Mouse (Mus musculus) heart, embryonic 11.5 days (tissue): ENCODE data around the gene Set. TPM values are rescaled to one million over a fixed set of nuclear protein-coding genes. Genes with fewer than 3 reads are reported as not detected.

Experiments
- ATAC-seq: fragments of 200-750 bp; cut with Nextera tagmentation; replicated peaks from 2 replicates; pipeline ENCODE4 v1.8.0; 2017; ENCODE audit warnings: moderate library complexity; ENCODE audit not compliant: insufficient number of reproducible peaks, low FRiP score, low TSS enrichment
- H3K27ac ChIP-seq: fragments of 300-500 bp; sonication (generic); 2 replicates; pipeline ENCODE4 v1.5.1; 2014; ENCODE audit warnings: mild to moderate bottlenecking, low read depth, low read length
- H3K27me3 ChIP-seq: fragments of 300-500 bp; sonication (generic); 2 replicates; pipeline ENCODE4 v1.6.1; 2014; ENCODE audit warnings: mild to moderate bottlenecking, low read length, mixed read lengths; ENCODE audit not compliant: control insufficient read depth, insufficient read depth
- H3K36me3 ChIP-seq: fragments of 300-500 bp; sonication (generic); 2 replicates; pipeline ENCODE4 v1.6.1; 2014; ENCODE audit warnings: mild to moderate bottlenecking, low read length, moderate library complexity, mixed read lengths; ENCODE audit not compliant: control insufficient read depth, insufficient read depth
- H3K4me1 ChIP-seq: fragments of 300-500 bp; sonication (generic); 2 replicates; pipeline ENCODE4 v1.6.1; 2014; ENCODE audit warnings: low read length; ENCODE audit not compliant: control insufficient read depth, insufficient read depth
- H3K4me2 ChIP-seq: fragments of 300-500 bp; sonication (generic); 2 replicates; pipeline ENCODE4 v1.6.1; 2014; ENCODE audit warnings: mild to moderate bottlenecking, moderate library complexity
- H3K4me3 ChIP-seq: fragments of 300-500 bp; sonication (generic); 2 replicates; pipeline ENCODE4 v1.5.1; 2014; ENCODE audit warnings: low read depth, low read length
- H3K9ac ChIP-seq: fragments of 300-500 bp; sonication (generic); 2 replicates; pipeline ENCODE4 v1.6.1; 2014; ENCODE audit warnings: mild to moderate bottlenecking, low read depth, low read length, moderate library complexity
- H3K9me3 ChIP-seq: fragments of 300-500 bp; sonication (generic); replicated peaks from 2 replicates; pipeline ENCODE4 v1.6.1; 2016; ENCODE audit warnings: low read length; ENCODE audit not compliant: control insufficient read depth
- WGBS: fragments of 180-500 bp; shearing (Covaris S2); extraction: QIAGEN DNeasy Blood & Tissue Kit; methylation state at CpG from one replicate; pipeline ENCODE4 v1.1.7; 2014; ENCODE audit not compliant: insufficient replicate concordance; 5-methylcytosine and 5-hydroxymethylcytosine counted together
- polyA plus RNA-seq: library from polyadenylated mRNA; unstranded; fragments of >200 nt; fragmentation: Nextera tagmentation; extraction: Ambion mirVana; gene quantifications from 2 replicates; pipeline ENCODE4 v1.2.1, GENCODE M21; 2014

Gene Set
- polyA plus RNA-seq, 1 experiment from 2014 or later, result 322 TPM

- H3K36me3 ChIP-seq, result peaks cover 10% of the 10 kb centered on the region; the same call in 1 of the 2 replicates
- no peak for ATAC-seq
- H3K4me2 ChIP-seq, result no peak overlapping the region
- no peaks in the 10 kb centered on the region for H3K9me3 ChIP-seq
- 92% methylated on average over 12 of the region's 12 CpGs for WGBS
- H3K27ac ChIP-seq, result no peak overlapping the region
- no peaks in the 10 kb centered on the region for H3K27me3 ChIP-seq
- H3K9ac ChIP-seq, result no peak overlapping the region
- peaks cover 12% of the 10 kb centered on the region; the same call in 1 of the 2 replicates for H3K4me1 ChIP-seq
- no peak overlapping the region for H3K4me3 ChIP-seq
Measured at GRCm38 (mm10) chr2:30091521-30091920, 34.3 kb downstream of the Set start.

DNA sequence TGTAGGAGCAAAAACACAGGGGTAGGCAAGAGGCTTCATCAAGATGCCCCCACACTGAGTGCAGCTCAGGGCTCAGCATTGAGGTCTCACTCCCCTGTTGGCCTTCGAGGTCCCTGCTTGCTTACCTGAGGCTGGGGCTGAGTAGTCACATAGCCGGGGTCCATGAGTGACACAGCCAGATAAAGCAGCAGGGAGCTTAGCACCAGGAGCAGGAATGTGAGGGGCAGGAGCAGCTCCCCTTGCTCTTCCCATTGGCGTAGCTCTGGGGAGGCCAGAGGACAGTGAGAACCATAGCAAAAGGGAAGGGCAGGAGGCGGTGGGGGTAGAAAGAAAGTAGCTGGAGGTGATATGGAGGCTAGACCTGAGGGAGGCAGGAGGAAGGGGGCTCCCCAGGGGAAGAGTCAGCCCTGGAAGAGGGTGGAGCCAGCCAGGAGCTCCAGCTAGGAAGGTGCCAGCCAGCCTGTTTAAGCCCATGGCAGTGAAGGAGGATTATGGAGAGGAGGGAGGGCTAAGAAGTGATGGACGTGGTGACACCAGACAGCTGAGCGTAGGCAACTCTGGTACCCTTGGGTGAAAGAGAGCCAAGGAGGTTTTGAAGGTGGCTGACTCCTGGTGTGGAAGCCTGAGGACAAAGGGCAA lies 35.2 kb downstream of the Set start:
- ATAC-seq, result no peak
- H3K4me1 ChIP-seq, result peaks cover 12% of the 10 kb centered on the region; the same call in 1 of the 2 replicates
- peak overlapping the region; percentile 62 for H3K4me3 ChIP-seq
- H3K27ac ChIP-seq, result no peak overlapping the region
- H3K27me3 ChIP-seq, result no peaks in the 10 kb centered on the region
- H3K4me2 ChIP-seq, result peak overlapping the region; percentile 94
- 25% methylated on average over 6 of the region's 6 CpGs for WGBS
- peaks cover 7% of the 10 kb centered on the region; the same call in 1 of the 2 replicates for H3K36me3 ChIP-seq
- H3K9me3 ChIP-seq, result no peaks in the 10 kb centered on the region
- peak overlapping the region; percentile 80 for H3K9ac ChIP-seq

- Histone ChIP-seq H3K9me3 (no peaks in the 10 kb centered on the region), H3K4me3 (peak within 1 kb of the TSS; percentile 62), H3K4me1 (peaks cover 12% of the 10 kb centered on the region; the same call in 1 of the 2 replicates), H3K36me3 (peaks cover 5% of the 10 kb centered on the region), H3K9ac (peak within 1 kb of the TSS; percentile 80), H3K27ac (peak within 1 kb of the TSS; percentile 75), H3K4me2 (peak within 1 kb of the TSS; percentile 94), H3K27me3 (no peaks in the 10 kb centered on the region)
- under 1% methylated on average over 49 of the region's 51 CpGs for WGBS
- ATAC-seq, result peak; percentile 96
Measured at GRCm38 (mm10) chr2:30093471-30094207, 36.5 kb downstream of the Set start, which contains the start of gene Zdhhc12. Gene Zdhhc12 (minus strand): TSS chr2:30093648.

- ATAC-seq, result peak; percentile 1; the same call in 1 of the 2 replicates
- no peaks in the 10 kb centered on the region for H3K9me3 ChIP-seq
Measured at GRCm38 (mm10) chr2:30094208-30094588, 37.0 kb downstream of the Set start.

DNA sequence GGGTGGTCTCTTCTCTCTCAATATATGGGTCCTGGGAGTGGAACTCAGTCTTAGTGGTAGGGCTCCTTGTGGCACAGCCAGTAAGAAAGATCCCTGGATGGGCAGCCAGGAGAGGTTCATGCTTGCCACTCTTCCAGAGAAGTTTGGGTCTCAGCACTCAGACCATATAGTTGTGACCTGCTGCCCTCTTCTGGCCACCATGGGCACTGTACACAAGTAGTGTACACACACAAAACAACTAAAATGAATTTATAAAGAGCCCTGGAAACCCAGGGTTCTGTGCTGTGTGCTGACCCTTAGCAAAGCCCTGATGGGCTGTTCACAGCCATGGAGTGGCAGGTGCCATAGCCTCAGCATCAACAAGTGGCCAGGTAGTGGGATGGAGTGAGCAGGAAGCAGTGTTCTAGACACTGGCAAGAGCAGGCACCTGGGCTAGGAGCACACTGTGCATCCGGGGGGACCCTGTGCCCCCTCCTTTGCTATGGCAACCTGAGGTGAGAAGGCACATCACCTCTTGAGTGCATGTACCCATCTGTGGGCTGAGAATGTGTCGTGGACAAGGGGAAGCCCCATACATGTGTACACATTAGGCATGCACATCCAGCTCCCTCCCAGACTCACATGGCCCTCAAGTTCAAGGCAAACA lies 38.8 kb downstream of the Set start:
- ATAC-seq, result no peak
- H3K9ac ChIP-seq, result no peak overlapping the region
- H3K9me3 ChIP-seq, result no peaks in the 10 kb centered on the region
- H3K36me3 ChIP-seq, result peaks cover 4% of the 10 kb centered on the region; the same call in 1 of the 2 replicates
- WGBS, result 75% methylated on average over 2 of the region's 2 CpGs
- H3K4me3 ChIP-seq, result no peak overlapping the region
- no peaks in the 10 kb centered on the region for H3K27me3 ChIP-seq
- H3K4me2 ChIP-seq, result no peak overlapping the region
- H3K4me1 ChIP-seq, result peaks cover 12% of the 10 kb centered on the region; the same call in 1 of the 2 replicates
- no peak overlapping the region for H3K27ac ChIP-seq

More at GRCm38 (mm10) chr2:30094208-30094588, 37.0 kb downstream of the Set start:
- WGBS, result 4% methylated on average over 13 of the region's 13 CpGs
- Histone ChIP-seq H3K4me1 (peaks cover 12% of the 10 kb centered on the region; the same call in 1 of the 2 replicates), H3K27me3 (no peaks in the 10 kb centered on the region), H3K4me3 (peak overlapping the region; percentile 62), H3K9ac (peak overlapping the region; percentile 80), H3K4me2 (peak overlapping the region; percentile 94), H3K36me3 (peaks cover 5% of the 10 kb centered on the region), H3K27ac (peak overlapping the region; percentile 75)

GRCm38 (mm10) chr2:30100214-30100613 lies 43.0 kb downstream of the Set start:
- Histone ChIP-seq H3K4me3 (no peak overlapping the region), H3K27ac (no peak overlapping the region), H3K9me3 (no peaks in the 10 kb centered on the region), H3K27me3 (no peaks in the 10 kb centered on the region), H3K36me3 (peaks cover 13% of the 10 kb centered on the region), H3K4me2 (no peak overlapping the region), H3K4me1 (no peaks in the 10 kb centered on the region; the same call in 1 of the 2 replicates), H3K9ac (no peak overlapping the region)
- no peak for ATAC-seq
- 63% methylated on average over 4 of the region's 4 CpGs for WGBS

DNA sequence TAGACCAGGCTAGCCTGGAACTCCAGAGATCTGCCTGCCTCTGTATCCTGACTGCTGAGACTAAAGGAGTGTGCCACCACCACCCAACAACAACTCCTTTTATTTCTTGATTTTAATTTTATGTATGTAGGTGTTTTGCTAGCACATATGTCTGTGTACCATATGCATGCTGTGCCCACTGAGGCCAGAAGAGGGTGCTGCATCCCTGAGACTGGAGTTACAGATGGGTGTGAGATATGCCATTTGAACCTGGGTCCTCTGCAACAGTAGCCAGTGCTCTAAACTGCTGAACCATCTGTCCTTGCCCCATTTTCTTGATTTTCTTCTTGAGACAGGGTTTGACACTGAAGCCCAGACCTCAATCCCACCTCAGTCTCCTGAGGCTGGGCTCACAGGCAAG lies 49.2 kb downstream of the Set start:
- H3K27ac ChIP-seq, result no peak overlapping the region
- ATAC-seq, result no peak

GRCm38 (mm10) chr2:30107646-30108045 lies 50.5 kb downstream of the Set start:
- ATAC-seq, result no peak
- no peaks in the 10 kb centered on the region for H3K27me3 ChIP-seq
- H3K4me3 ChIP-seq, result no peak overlapping the region
- peaks cover 31% of the 10 kb centered on the region for H3K36me3 ChIP-seq
- H3K27ac ChIP-seq, result no peak overlapping the region
- H3K4me2 ChIP-seq, result no peak overlapping the region
- no peaks in the 10 kb centered on the region for H3K4me1 ChIP-seq
- WGBS, result 91% methylated on average over 5 of the region's 5 CpGs
- no peak overlapping the region for H3K9ac ChIP-seq
- H3K9me3 ChIP-seq, result no peaks in the 10 kb centered on the region

More for the DNA sequence above, 49.2 kb downstream of the Set start:
- Histone ChIP-seq H3K4me2 (no peak overlapping the region), H3K36me3 (peaks cover 30% of the 10 kb centered on the region), H3K9me3 (no peaks in the 10 kb centered on the region), H3K4me3 (no peak overlapping the region), H3K9ac (no peak overlapping the region), H3K27me3 (no peaks in the 10 kb centered on the region), H3K4me1 (no peaks in the 10 kb centered on the region)
